In genomic region chr7:130668729-130669281, GRCm38 (mm10) we compare ENCODE assay signal across 9 mouse cellular contexts.
A peak's percentile ranks its signal among the peaks of the same experiment; 100 is the strongest.
DNase-seq lines count a peak whose midpoint lies in the region; ATAC-seq and TF ChIP-seq lines count a peak whose summit lies in the region.
"Had no signal": no experiment of that assay in that cellular context is flagged by ENCODE, and none has a peak within 500 bp of the region (broad histone marks: within the 10 kb centered on the region; RNA-seq: fewer than 3 reads in every experiment).

No protein-coding gene starts in this region.

- 27% methylated on average over 7 of the region's 7 CpGs for WGBS in lung, embryonic 14.5 days
- 69% methylated on average over 7 of the region's 7 CpGs for WGBS in hindbrain, embryonic 11.5 days
- WGBS in limb, embryonic 10.5 days = 70% methylated on average over 7 of the region's 7 CpGs
- WGBS in stomach, embryonic 16.5 days = 31% methylated on average over 7 of the region's 7 CpGs

- H3K4me3 ChIP-seq in lung, embryonic 14.5 days (ENCODE audit: low read depth, low read length) = no peak overlapping the region
- H3K4me3 ChIP-seq in hindbrain, embryonic 11.5 days (ENCODE audit: low read depth, low read length) = no peak overlapping the region
- no peak overlapping the region for H3K4me3 ChIP-seq in limb, embryonic 10.5 days
- H3K4me3 ChIP-seq in stomach, embryonic 16.5 days (replicated peaks; ENCODE audit: low read length) = no peak overlapping the region

- no peaks in the 10 kb centered on the region for H3K27me3 ChIP-seq in lung, embryonic 14.5 days (ENCODE audit: insufficient read depth, low read length)
- no peaks in the 10 kb centered on the region for H3K27me3 ChIP-seq in hindbrain, embryonic 11.5 days (ENCODE audit: control insufficient read depth, insufficient read depth, low read length)
- H3K27me3 ChIP-seq in limb, embryonic 10.5 days (ENCODE audit: low read depth, poor library complexity, severe bottlenecking) = no peaks in the 10 kb centered on the region
- no peaks in the 10 kb centered on the region for H3K27me3 ChIP-seq in stomach, embryonic 16.5 days (ENCODE audit: control insufficient read depth, insufficient read depth, low read length)

- H3K9me3 ChIP-seq in lung, embryonic 14.5 days (ENCODE audit: low read depth, low read length) = no peaks in the 10 kb centered on the region
- H3K9me3 ChIP-seq in hindbrain, embryonic 11.5 days (ENCODE audit: control insufficient read depth, low read length) = no peaks in the 10 kb centered on the region
- H3K9me3 ChIP-seq in limb, embryonic 10.5 days (replicated peaks) = no peaks in the 10 kb centered on the region
- H3K9me3 ChIP-seq in stomach, embryonic 16.5 days (replicated peaks; ENCODE audit: control insufficient read depth, low read length) = no peaks in the 10 kb centered on the region; the same call in 1 of the 2 replicates

- DNase-seq in lung, embryonic 14.5 days = peak; percentile 61
- DNase-seq in lung, postnatal 36 days = no peak
- DNase-seq in hindbrain, embryonic 11.5 days (ENCODE audit: low spot score) = no peak
- no peak for DNase-seq in limb, embryonic 10.5 days (ENCODE audit: low spot score)
- no peak for DNase-seq in embryo, embryonic 10 days (ENCODE audit: low spot score)
- no peak for DNase-seq in urinary bladder, adult 2 months (ENCODE audit: low spot score)
- no peak for DNase-seq in frontal cortex, postnatal 14 days (ENCODE audit: low spot score in 2 of 2)

- ATAC-seq in lung, embryonic 14.5 days (ENCODE audit: insufficient read depth) = peak; percentile 15; the same call in 1 of the 2 replicates
- 0 out of 2 replicates have a peak, but pooled peaks have one; percentile 17 for ATAC-seq in hindbrain, embryonic 11.5 days (ENCODE audit: low FRiP score)
- no peak for ATAC-seq in stomach, embryonic 16.5 days (ENCODE audit: insufficient read depth, low FRiP score)

- peak overlapping the region; percentile 89 for H3K27ac ChIP-seq in lung, embryonic 14.5 days (ENCODE audit: low read depth)
- H3K27ac ChIP-seq in hindbrain, embryonic 11.5 days (ENCODE audit: low read depth, low read length) = peak overlapping the region; percentile 84
- H3K27ac ChIP-seq in limb, embryonic 10.5 days = peak overlapping the region; percentile 76
- peak overlapping the region; percentile 71 for H3K27ac ChIP-seq in stomach, embryonic 16.5 days (ENCODE audit: low read length)

- 0 out of 2 replicates have a peak overlapping the region, but pooled peaks have one; percentile 6 for H3K9ac ChIP-seq in lung, embryonic 14.5 days
- H3K9ac ChIP-seq in hindbrain, embryonic 11.5 days (ENCODE audit: low read depth, low read length) = no peak overlapping the region
- H3K9ac ChIP-seq in stomach, embryonic 16.5 days (ENCODE audit: low read length) = no peak overlapping the region

- TF ChIP-seq CTCF in lung, embryonic 14.5 days (IDR thresholded peaks at IDR 0.05; ENCODE audit: low read depth) = no peak

- peaks cover 29% of the 10 kb centered on the region for H3K4me1 ChIP-seq in lung, embryonic 14.5 days (ENCODE audit: insufficient read depth)
- peaks cover 3% of the 10 kb centered on the region for H3K4me1 ChIP-seq in hindbrain, embryonic 11.5 days (replicated peaks; ENCODE audit: control insufficient read depth, insufficient read depth, low read length)
- peaks cover 36% of the 10 kb centered on the region for H3K4me1 ChIP-seq in limb, embryonic 10.5 days
- H3K4me1 ChIP-seq in stomach, embryonic 16.5 days (ENCODE audit: control insufficient read depth, insufficient read depth, low read length) = peaks cover 42% of the 10 kb centered on the region

- peak overlapping the region; percentile 33 for H3K4me2 ChIP-seq in lung, embryonic 14.5 days
- no peak overlapping the region for H3K4me2 ChIP-seq in hindbrain, embryonic 11.5 days (replicated peaks; ENCODE audit: low read depth, low read length)
- H3K4me2 ChIP-seq in stomach, embryonic 16.5 days (ENCODE audit: low read depth, low read length) = no peak overlapping the region

- H3K36me3 ChIP-seq in lung, embryonic 14.5 days (ENCODE audit: insufficient read depth) = 0 out of 2 replicates have a peak, but pooled peaks cover 2% of the 10 kb centered on the region
- H3K36me3 ChIP-seq in hindbrain, embryonic 11.5 days (ENCODE audit: control insufficient read depth, insufficient read depth, low read length) = no peaks in the 10 kb centered on the region
- H3K36me3 ChIP-seq in limb, embryonic 10.5 days = peaks cover 22% of the 10 kb centered on the region
- no peaks in the 10 kb centered on the region for H3K36me3 ChIP-seq in stomach, embryonic 16.5 days (ENCODE audit: control insufficient read depth, insufficient read depth, low read length)
- H3K36me3 ChIP-seq: G1E had no signal
